Mouse (Mus musculus) cerebellum, adult 2 months (tissue): ENCODE results near the gene Plekho1.

ENCODE experiments used
- CTCF ChIP-seq: fragments of 200-500 bp; IDR thresholded peaks from 2 replicates; pipeline ENCODE4 v1.5.1; 2011; ENCODE audit warnings: low read depth, mild to moderate bottlenecking, control low read depth, low read length, moderate library complexity, borderline replicate concordance; ENCODE audit not compliant: insufficient read depth
- POLR2A ChIP-seq: fragments of 200-500 bp; IDR thresholded peaks from 2 replicates; pipeline ENCODE4 v1.6.1; 2011; ENCODE audit warnings: low read length, control low read depth, borderline replicate concordance; ENCODE audit not compliant: insufficient read depth

GRCm38 (mm10) chr3:95969277-95969676, 26.5 kb downstream of the Plekho1 start:
- TF ChIP-seq POLR2A (no peak), CTCF (no peak)
